Mouse (Mus musculus) frontal cortex, postnatal 36 days (tissue): ENCODE measurements around the gene 1700029H14Rik.

Experiments
- DNase-seq, 2 experiments: peaks; one replicate each; pipeline ENCODE4 v3.0.0; 2022; ENCODE audit warnings: low spot score in 2 of 2

The 1700029H14Rik gene

DNA sequence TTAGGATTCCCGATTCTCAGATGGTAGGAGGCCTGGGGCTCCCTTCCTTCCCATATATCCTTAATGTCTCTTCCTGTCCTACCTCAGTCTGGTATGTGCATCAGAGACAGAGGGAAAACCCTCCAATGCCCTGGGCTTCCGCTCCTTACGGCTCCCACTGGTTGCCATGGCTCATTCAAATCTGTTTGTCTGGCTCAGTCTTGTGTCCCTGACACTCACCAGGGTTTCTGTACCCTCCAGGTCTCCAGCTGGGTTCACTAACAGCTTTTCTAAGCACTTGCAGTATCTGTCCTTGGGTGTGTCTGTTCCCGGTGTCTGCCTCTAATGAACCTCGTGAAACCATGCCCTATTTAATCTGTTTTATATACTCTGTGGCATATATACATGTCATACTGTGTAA is 20.7 kb downstream of the 1700029H14Rik start:
- no peak for DNase-seq

- no peak for DNase-seq
These were observed 22.1 kb downstream of the 1700029H14Rik start for GRCm38 (mm10) chr8:13540122-13540521.

GRCm38 (mm10) chr8:13538821-13539220 is 23.4 kb downstream of the 1700029H14Rik start:
- peak; percentile 40 to 61 for DNase-seq

DNA sequence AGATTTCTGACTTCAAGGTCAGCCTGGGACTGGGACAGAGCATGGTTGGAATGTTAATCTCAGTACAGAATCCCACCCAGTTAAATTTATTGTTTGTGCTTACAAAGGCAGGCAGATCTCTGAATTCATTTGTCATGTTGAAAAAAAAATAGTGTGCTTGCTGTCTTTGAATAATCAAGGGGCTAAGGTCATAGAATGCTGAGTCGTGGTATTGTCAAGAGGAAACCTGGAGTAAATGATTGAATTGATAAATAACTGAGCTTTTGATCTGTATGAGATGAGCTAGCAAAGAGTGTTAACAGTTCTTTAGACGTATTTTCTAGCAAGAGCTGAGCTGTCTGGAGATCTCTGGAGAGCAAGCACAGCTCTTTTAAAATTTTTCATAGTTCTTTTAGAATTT is 25.2 kb downstream of the 1700029H14Rik start:
- DNase-seq = no peak

DNA sequence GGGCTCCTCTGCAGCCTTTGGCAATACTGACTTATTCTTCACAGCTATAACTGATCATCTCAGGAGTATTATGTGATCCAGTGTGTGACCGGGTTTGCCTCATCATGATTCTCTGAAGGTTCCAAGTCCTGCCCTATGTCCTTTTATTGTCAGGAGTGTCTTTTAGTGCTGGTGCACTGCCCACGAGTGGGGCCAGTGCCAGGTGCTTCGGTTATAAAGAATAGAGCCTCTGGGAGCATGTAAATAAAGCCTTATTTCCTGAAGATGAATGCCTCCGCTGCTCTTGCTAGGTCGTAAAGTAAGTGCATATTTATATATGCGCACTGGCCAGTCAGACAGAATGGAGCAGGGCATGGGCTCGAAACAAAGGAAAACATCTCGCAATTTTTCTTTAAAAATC is 29.1 kb downstream of the 1700029H14Rik start:
- DNase-seq = no peak

- DNase-seq = no peak
These were observed 30.6 kb downstream of the 1700029H14Rik start for GRCm38 (mm10) chr8:13531602-13532171.

- DNase-seq = peak; percentile 36 to 42
These were observed 31.3 kb downstream of the 1700029H14Rik start for GRCm38 (mm10) chr8:13530941-13531340.

- DNase-seq = no peak
These were observed 31.9 kb downstream of the 1700029H14Rik start for GRCm38 (mm10) chr8:13530401-13530800.

DNA sequence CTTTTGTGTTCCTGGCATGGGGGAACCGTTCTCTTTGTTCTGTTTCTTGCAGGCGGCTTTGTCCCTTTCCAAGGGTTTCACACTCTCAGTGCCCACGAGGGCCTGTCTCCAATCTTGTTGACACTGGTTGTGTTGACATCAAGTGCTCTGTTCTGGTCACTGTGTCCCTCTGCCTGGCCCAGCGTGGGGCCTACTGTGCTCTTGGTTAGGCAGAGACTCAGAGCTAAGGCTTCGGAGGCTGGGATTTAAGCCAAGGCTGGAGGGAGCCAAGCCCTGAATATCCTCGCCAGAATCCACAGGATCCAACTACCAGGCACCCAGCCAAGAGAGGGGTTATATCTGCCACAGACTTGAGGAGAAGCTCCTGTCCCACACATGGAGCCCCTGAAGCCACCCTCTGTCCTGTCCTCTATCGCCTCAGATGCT is 32.4 kb downstream of the 1700029H14Rik start:
- DNase-seq = peak; percentile 40 to 57

DNA sequence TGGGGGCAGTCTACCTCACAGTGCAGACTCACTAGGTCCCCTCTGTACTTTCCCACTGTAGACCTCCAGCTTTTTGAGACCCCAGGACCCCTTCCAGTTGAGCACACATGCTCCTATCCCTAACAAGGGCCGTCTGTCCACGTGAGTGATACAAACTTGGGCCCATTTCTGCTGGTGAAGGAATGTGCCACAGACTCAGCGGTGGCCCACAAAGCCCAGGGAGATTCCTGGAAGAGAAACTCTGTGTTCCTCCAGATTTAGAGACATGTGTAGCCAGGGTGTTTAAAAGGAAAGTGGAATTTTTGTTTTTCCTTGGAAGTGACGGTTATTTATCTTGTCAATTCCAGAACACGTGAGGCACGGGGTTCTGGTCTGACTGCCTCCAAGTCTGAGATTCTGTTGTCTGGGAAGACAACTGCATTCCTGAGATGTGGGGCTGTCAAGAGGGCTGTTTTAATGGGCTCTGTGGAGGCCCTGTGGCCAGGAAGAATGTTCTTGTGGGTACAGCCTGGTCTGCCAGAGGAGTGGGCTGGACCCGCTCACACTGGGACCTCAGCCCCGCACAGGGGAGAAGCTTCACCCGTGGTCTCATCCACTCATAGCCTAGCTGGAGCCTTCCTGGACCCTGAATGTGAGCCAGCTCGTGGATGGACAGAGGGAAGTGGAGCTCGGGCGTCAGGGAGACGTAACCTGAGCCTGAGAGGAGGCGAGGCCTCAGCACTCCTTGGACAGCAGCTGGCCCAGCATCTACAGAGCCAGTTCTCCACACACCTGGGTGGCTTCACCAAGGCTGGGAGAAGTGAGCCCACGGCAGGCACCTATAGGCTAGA is 33.0 kb downstream of the 1700029H14Rik start:
- DNase-seq = no peak

DNA sequence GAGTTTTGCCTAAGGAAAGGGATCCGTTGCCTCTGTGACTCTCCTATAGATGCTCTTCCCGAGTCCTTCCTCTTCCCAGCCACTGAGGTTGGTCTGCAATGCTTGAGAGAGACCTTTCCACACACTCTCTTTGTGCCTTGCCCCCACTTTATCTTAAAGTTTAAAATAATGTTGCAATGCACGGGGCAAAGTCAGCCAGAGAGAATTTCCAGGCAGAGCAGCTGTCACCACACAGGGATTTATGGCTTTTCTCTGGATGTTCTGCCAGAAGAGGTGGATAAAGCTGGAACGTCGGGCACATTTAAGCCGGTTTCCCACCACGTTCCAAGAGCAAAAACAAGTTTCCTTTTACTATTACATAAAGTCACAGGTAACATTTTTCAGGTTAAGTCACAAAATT is 40.9 kb downstream of the 1700029H14Rik start:
- no peak for DNase-seq

DNA sequence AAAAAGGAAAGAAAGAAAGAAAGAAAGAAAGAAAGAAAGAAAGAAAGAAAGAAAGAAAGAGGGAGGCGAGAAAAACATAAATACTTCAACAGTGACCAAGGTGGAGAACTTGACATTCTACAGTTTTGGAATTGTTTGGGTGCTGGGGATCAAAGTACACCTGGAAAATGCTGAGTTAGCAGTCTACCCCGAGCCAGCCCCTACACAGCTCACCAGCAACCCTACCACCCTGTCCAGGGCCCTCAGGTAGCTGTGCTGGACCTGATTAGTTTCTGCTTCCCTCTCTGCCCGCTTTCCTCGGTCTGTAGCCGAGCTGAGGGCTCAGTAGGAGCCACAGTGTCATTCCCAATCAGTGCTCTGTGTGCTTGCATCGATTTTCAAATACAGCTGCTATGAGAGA is 41.9 kb downstream of the 1700029H14Rik start:
- no peak for DNase-seq

DNA sequence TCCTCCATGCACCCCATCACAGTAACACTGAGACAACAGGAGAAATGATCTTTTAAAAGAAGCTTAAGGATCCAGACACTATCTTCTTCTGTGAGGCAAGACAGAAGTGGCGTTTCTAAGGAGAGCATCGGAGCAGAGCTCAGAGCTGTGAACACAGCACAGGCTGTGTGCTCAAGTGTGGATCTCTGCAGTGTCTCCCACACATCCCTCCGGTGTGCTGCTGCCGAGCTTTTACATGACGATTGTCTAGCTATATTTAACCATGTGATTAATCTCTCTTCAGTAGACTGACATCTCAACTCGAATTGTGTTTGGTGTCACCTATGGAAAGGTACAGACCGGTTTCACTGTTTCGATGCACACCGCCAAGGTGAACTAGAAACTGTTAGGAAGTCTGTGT is 42.8 kb downstream of the 1700029H14Rik start:
- peak in 1 of 2 experiments; percentile 63 for DNase-seq

GRCm38 (mm10) chr8:13517284-13517781 is 44.9 kb downstream of the 1700029H14Rik start:
- no peak for DNase-seq

DNA sequence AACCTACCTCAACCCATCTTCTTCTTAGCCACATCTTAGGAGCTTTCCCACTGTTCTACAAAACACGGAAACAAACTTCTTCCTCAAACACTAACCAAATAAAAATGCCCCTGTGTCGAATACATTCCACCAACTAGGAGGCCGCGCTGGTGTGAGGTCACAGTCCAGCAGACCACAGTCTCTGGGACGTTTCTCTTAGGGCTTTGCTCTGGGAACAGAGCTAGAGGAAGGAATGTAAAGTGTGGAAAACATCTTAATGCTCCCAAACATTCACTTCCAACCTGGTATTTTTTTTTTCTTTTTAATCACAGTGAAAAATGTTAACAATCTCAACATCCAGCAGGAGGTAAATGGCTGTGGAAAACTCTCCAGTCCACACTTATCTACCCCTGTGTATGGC is 45.5 kb downstream of the 1700029H14Rik start:
- no peak for DNase-seq

GRCm38 (mm10) chr8:13516011-13516442 is 46.2 kb downstream of the 1700029H14Rik start:
- DNase-seq = no peak

GRCm38 (mm10) chr8:13513556-13514370 is 48.5 kb downstream of the 1700029H14Rik start:
- no peak for DNase-seq

DNA sequence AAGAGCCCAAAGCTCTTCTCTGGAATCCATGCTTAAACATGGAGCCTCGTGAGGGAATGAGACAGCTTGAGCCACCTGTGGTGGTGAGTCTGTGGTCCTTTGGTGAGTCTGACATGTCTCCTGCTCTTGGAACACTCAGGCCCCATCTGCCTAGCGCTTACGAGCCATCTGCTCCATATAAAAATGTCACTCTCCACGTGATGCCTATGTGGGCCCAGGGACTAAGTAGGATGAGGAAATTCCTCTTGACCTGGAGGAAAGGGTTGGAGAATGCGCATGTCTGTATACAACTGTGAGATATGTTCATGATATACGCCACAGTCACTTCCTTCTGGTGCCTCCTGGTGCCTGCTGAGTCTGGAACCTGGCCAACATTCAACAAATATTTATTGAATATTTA is 49.6 kb downstream of the 1700029H14Rik start:
- no peak for DNase-seq

DNA sequence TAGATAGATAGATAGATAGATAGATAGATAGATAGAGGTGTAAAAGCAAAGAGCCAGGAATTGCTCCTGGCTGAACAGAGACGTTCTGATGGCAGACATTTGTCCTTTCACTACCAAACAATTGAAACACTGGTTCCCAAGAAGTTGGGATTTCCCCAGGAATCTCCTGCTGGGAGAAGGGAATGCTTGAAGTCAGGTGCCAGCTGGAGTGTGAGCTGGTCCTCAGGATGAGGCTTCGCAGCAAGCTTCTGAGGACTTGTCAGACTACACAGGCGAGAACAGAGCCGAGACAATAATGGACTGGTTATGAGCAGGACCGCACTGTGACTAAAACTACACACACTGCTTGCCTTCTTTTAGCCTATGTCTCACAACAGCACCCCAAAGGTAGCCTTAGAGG is 50.2 kb downstream of the 1700029H14Rik start:
- no peak for DNase-seq

DNA sequence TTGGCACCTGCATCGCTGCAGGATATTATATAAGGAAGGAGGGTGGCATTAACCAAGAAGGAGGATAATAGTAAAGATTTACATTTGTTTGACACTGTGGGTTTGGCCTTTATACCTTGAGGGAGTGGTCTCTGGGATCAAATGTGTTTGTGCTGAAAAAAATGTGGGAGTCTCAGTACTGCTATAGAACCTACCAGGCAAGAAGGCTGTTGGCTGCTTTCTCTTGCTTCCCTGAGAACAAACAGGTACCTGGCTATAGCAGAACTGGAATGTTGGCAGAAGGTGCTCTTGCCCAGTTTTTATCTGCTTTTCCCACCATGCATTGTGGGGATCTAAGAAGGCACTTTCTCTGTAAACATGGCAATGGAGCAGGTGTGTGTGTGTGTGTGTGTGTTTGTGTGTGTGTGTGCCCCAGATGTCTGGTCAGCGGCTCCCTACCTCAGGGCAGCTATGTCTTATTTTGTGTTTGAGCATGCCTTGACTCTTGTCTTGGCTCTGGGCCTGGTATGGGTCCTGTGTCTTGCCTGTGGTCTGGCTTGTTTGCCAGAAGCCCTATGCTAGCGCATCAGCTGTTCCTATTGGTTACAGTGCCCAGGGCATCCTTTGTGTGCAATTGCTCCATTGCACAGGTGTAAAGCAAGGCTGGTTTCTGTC is 54.9 kb downstream of the 1700029H14Rik start:
- DNase-seq = no peak

GRCm38 (mm10) chr8:13506849-13507248 is 55.4 kb downstream of the 1700029H14Rik start:
- no peak for DNase-seq
